Mouse (Mus musculus) thymus, adult 2 months (tissue): ENCODE results near the gene Cltb.

Experiments
- CTCF ChIP-seq: fragments of 200-500 bp; IDR thresholded peaks from 2 replicates; pipeline ENCODE4 v1.5.1; 2012; ENCODE audit warnings: mild to moderate bottlenecking, control low read depth, low read length, moderate library complexity, borderline replicate concordance; ENCODE audit not compliant: control insufficient read depth, poor library complexity, insufficient read depth; ENCODE audit errors: extremely low read depth
- POLR2A ChIP-seq: fragments of 200-500 bp; IDR thresholded peaks from 2 replicates; pipeline ENCODE4 v1.6.1; 2012; ENCODE audit warnings: mild to moderate bottlenecking, low read length, control low read depth, moderate library complexity; ENCODE audit not compliant: control insufficient read depth, poor library complexity, insufficient read depth; ENCODE audit errors: extremely low read depth

- TF ChIP-seq CTCF (no peak), POLR2A (no peak)
These were observed 23.9 kb upstream of the Cltb start for GRCm38 (mm10) chr13:54635011-54635410.
